Mouse (Mus musculus): ENCODE measurements around the gene Mrpl24. TPM values are rescaled to one million over a fixed set of nuclear protein-coding genes. Genes with fewer than 3 reads are reported as not detected.

Mrpl24 gene
- polyA plus RNA-seq, 1 experiment from 2014 or later, result 166 TPM

GRCm38 (mm10) chr3:87909381-87909780, 9.9 kb upstream of the Mrpl24 start:
- POLR2A ChIA-PET, result interaction anchor here (1.0 to 4.1 kb wide), 4 partner anchors 10 to 24 kb away, joined by 3 to 18 read pairs (median 5); partner anchors contain the start of genes Mrpl24 and Prcc
- no peaks in the 10 kb centered on the region for H3K27me3 ChIP-seq
- in situ Hi-C loops (cut with MboI; ENCODE audit: low pct_unique_long_range_greater_than_20kb), result no loop called here
- ATAC-seq (no peak), DNase-seq (ENCODE audit: low read depth, low spot score) (no peak)
- TF ChIP-seq CTCF (IDR thresholded peaks at IDR 0.05), result no peak
- CTCF ChIA-PET, result interaction anchor here (0.8 to 2.8 kb wide), 7 partner anchors 11 to 139 kb away, joined by 3 to 14 read pairs (median 5); partner anchors contain the start of genes Mrpl24 and Prcc

DNA sequence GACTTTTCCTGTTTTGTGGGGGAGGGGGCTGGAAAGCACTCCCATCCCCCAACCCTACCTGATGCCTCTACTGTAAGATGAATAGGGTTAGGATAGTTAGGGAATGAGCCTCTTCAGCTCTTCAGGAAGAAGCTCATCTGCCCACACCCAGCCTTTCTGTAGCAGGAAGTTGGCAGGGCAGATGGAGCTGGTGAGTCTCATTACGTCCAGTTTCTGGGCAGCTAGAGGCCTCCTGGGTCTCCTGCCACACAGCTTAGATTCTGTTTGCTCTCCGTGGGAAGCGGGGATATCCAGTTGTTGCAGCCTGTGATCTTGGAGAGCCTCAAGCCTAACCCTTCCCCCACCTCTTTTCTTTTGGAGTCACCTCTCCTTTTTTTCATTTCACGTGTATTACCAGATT, 9.4 kb upstream of the Mrpl24 start:
- no peak for ATAC-seq
- no peak for TF ChIP-seq CTCF (IDR thresholded peaks at IDR 0.05)
- in situ Hi-C loops (cut with MboI; ENCODE audit: low pct_unique_long_range_greater_than_20kb), result no loop called here
- POLR2A ChIA-PET, result interaction anchor here (1.0 to 4.1 kb wide), 5 partner anchors 9 to 26 kb away, joined by 3 to 18 read pairs (median 4); partner anchors contain the start of genes Mrpl24 and Prcc
- CTCF ChIA-PET, result interaction anchor here (0.8 to 2.8 kb wide), 7 partner anchors 10 to 139 kb away, joined by 3 to 14 read pairs (median 5); partner anchors contain the start of genes Mrpl24 and Prcc
- no peaks in the 10 kb centered on the region for H3K27me3 ChIP-seq
- DNase-seq (ENCODE audit: low read depth, low spot score), result no peak

- POLR2A ChIA-PET, result interaction anchor here (1.1 to 4.1 kb wide), 4 partner anchors 8 to 25 kb away, joined by 3 to 18 read pairs (median 4); partner anchors contain the start of gene Prcc
- ATAC-seq (peak; percentile 72), DNase-seq (ENCODE audit: low read depth, low spot score) (peak; percentile 91)
- in situ Hi-C loops (cut with MboI; ENCODE audit: low pct_unique_long_range_greater_than_20kb), result no loop called here
- no peaks in the 10 kb centered on the region for H3K27me3 ChIP-seq
- CTCF ChIA-PET, result interaction anchor here (0.8 to 2.8 kb wide), 6 partner anchors 10 to 76 kb away, joined by 4 to 14 read pairs (median 6); partner anchors contain the start of genes Mrpl24, Nes and Prcc
- TF ChIP-seq CTCF (IDR thresholded peaks at IDR 0.05), result no peak
Measured at GRCm38 (mm10) chr3:87910573-87911141, 8.6 kb upstream of the Mrpl24 start.

- DNase-seq (ENCODE audit: low read depth, low spot score) (no peak), ATAC-seq (no peak)
- CTCF ChIA-PET, result no interaction called here
Measured at GRCm38 (mm10) chr3:87913491-87913890, 5.8 kb upstream of the Mrpl24 start.

DNA sequence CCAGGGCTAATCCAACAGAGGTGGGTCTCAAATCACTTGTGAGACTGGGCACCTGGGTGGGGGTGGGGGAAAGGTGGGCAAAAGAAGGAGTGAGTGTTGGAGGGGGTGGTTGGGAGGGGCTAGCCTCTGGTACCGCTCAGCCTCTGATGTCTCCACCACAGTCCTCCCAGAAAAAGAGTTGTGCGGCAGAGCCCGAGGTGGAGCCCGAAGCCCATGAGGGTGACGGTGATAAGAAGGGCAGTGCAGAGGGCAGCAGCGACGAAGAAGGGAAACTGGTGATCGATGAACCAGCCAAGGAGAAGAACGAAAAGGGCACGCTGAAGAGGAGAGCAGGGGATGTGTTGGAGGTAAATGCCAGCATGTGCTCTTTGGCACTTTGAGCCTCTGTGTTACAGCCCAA, 5.4 kb upstream of the Mrpl24 start:
- POLR2A ChIA-PET, result interaction anchor here (1.3 kb wide), 1 partner anchor 8 kb away, joined by 3 read pairs; the partner anchor contains the start of gene Hdgf
- no peaks in the 10 kb centered on the region for H3K27me3 ChIP-seq
- TF ChIP-seq CTCF (IDR thresholded peaks at IDR 0.05), result no peak
- DNase-seq (ENCODE audit: low read depth, low spot score) (no peak), ATAC-seq (no peak)
- in situ Hi-C loops (cut with MboI; ENCODE audit: low pct_unique_long_range_greater_than_20kb), result no loop called here
- CTCF ChIA-PET, result no interaction called here

More at GRCm38 (mm10) chr3:87913491-87913890, 5.8 kb upstream of the Mrpl24 start:
- POLR2A ChIA-PET, result no interaction called here
- in situ Hi-C loops (cut with MboI; ENCODE audit: low pct_unique_long_range_greater_than_20kb), result no loop called here
- no peak for TF ChIP-seq CTCF (IDR thresholded peaks at IDR 0.05)
- H3K27me3 ChIP-seq, result no peaks in the 10 kb centered on the region

DNA sequence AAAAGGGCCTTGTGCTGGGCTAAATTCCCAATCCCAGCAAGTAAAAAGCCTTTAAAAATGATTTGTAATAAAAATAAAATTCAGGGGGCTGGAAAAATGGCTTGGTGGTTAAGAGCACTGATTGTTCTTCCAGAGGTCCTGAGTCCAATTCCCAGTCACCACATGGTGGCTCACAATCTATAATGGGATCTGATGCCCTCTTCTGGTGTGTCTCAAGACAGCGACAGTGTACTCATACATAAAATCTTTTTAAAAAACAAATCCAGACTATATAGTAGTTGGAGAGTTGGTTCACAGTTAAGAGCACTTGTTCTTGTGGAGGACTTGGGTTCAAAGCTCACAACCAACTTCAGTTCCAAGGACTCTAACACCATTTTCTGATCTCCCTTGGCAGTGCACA, 2.3 kb upstream of the Mrpl24 start:
- H3K27me3 ChIP-seq, result no peaks in the 10 kb centered on the region
- CTCF ChIA-PET, result interaction anchor here (0.7 to 2.5 kb wide), 4 partner anchors 11 to 43 kb away, joined by 3 to 6 read pairs (median 4); partner anchors contain the start of gene Hdgf
- no peak for TF ChIP-seq CTCF (IDR thresholded peaks at IDR 0.05)
- ATAC-seq (no peak), DNase-seq (ENCODE audit: low read depth, low spot score) (no peak)
- POLR2A ChIA-PET, result no interaction called here
- in situ Hi-C loops (cut with MboI; ENCODE audit: low pct_unique_long_range_greater_than_20kb), result no loop called here

DNA sequence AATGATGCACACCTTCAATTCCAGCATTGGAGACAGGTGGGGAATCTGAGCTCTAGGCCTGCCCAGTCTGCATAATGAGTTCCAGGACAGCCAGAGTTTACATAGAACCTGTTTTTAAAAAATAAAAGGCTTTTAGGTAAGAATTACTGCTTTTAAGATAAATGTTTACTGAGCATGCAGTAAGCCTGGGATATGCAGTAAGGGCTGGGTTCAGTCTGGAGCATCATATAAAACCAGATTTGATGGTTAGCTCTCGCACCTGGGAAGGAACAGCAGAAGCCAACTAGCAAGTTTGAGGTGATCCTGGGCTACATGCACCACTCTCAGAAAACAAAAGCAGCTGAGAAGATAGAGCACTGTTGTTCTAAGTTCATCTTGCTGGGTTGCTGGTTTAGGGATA, 755 bp upstream of the Mrpl24 start:
- in situ Hi-C loops (cut with MboI; ENCODE audit: low pct_unique_long_range_greater_than_20kb), result no loop called here
- DNase-seq (ENCODE audit: low read depth, low spot score), result no peak
- POLR2A ChIA-PET, result interaction anchor here (0.8 to 1.7 kb wide), 3 partner anchors 8 to 33 kb away, joined by 3 to 6 read pairs (median 5); partner anchors contain the start of gene Prcc
- TF ChIP-seq CTCF (IDR thresholded peaks at IDR 0.05), result no peak
- no peaks in the 10 kb centered on the region for H3K27me3 ChIP-seq
- ATAC-seq, result no peak
- CTCF ChIA-PET, result interaction anchor here (0.7 to 3.8 kb wide), 3 partner anchors 10 to 33 kb away, joined by 3 to 14 read pairs (median 3); partner anchors contain the start of gene Prcc

DNA sequence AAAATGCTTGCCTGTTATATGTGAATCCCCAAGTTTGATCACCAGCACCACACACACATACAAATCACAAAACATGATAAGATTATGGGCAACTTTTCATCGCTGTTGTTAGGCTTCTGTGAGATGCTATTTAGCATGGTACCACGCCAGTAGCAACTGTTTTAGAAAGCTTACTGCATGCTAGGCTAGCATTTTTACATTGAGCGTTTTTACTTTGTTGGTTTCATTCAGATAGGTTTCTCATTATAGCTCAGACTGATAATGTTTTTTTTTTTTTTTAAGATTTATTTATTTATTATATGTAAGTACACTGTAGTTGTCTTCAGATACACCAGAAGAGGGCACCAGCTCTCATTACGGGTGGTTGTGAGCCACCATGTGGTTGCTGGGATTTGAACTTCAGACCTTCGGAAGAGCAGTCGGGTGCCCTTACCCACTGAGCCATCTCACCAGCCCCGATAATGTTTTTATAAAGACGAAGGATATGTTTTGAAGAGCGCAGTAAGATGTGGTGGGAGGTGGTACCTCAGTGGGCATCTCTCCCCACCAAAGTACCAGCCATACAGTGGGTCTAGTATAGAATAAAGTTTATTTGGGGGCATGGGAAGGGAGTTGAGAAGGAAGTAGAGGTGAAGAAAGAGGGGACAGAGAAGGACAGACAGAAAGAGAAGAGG, 1.1 kb downstream of the Mrpl24 start:
- no peak for DNase-seq (ENCODE audit: low read depth, low spot score)
- ATAC-seq, result no peak
- no peaks in the 10 kb centered on the region for H3K27me3 ChIP-seq
- no peak for TF ChIP-seq CTCF (IDR thresholded peaks at IDR 0.05)
- ChIA-PET POLR2A (interaction anchor here (0.6 to 1.7 kb wide), 2 partner anchors 11 to 86 kb away, joined by 4 to 6 read pairs; no protein-coding TSS in a partner anchor), CTCF (interaction anchor here (0.6 to 3.8 kb wide), 3 partner anchors 11 to 151 kb away, joined by 3 to 14 read pairs (median 3); no protein-coding TSS in a partner anchor)
- in situ Hi-C loops (cut with MboI; ENCODE audit: low pct_unique_long_range_greater_than_20kb), result no loop called here

GRCm38 (mm10) chr3:87924996-87925395, 5.7 kb downstream of the Mrpl24 start:
- ChIA-PET CTCF (interaction anchor here (1.0 to 2.1 kb wide), 3 partner anchors 11 to 62 kb away, joined by 3 to 8 read pairs (median 3); no protein-coding TSS in a partner anchor), POLR2A (interaction anchor here (0.9 to 1.2 kb wide), 3 partner anchors 12 to 40 kb away, joined by 3 to 4 read pairs (median 3); partner anchors contain the start of gene Prcc)

DNA sequence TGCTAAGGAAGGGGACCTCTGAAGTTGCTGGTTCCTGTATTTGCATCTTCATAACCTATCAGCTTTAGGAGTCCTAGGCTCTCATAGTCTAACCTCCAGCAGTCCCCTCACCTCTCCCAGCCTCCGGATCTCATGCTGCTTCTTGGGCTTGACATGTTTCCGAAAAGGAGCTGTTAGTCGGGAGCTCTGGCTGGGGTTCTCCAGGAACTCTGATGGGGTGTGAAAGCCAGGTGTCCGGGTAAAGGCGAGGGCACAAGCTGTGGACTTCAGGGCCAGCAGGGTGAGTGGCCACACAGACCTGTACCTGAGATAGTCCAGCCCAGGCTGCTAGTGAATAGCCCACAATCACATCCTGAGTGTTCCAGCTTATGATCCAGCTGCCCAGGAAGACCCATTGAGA, 8.1 kb downstream of the Mrpl24 start:
- ChIA-PET POLR2A (interaction anchor here (1.3 to 1.7 kb wide), 3 partner anchors 12 to 21 kb away, joined by 4 to 6 read pairs (median 5); partner anchors contain the start of gene Hdgf), CTCF (interaction anchor here (0.8 to 1.6 kb wide), 6 partner anchors 9 to 68 kb away, joined by 3 to 5 read pairs (median 4); no protein-coding TSS in a partner anchor)
- TF ChIP-seq CTCF (IDR thresholded peaks at IDR 0.05), result no peak
- in situ Hi-C loops (cut with MboI; ENCODE audit: low pct_unique_long_range_greater_than_20kb), result loop anchor here (5.0 kb wide), 1 partner anchor 40 kb away; the partner anchor contains the start of gene Prcc
- no peaks in the 10 kb centered on the region for H3K27me3 ChIP-seq
- no peak for DNase-seq (ENCODE audit: low read depth, low spot score)
- ATAC-seq, result no peak

More at GRCm38 (mm10) chr3:87924996-87925395, 5.7 kb downstream of the Mrpl24 start:
- no peaks in the 10 kb centered on the region for H3K27me3 ChIP-seq
- ATAC-seq (no peak), DNase-seq (ENCODE audit: low read depth, low spot score) (no peak)
- in situ Hi-C loops (cut with MboI; ENCODE audit: low pct_unique_long_range_greater_than_20kb), result loop anchor here (5.0 kb wide), 1 partner anchor 38 kb away; the partner anchor contains the start of gene Prcc
- no peak for TF ChIP-seq CTCF (IDR thresholded peaks at IDR 0.05)

All from Patski (cell line).